Mouse (Mus musculus) heart, adult 8-10 months (tissue): ENCODE measurements around the gene Best2. TPM values are rescaled to one million over a fixed set of nuclear protein-coding genes. Genes with fewer than 3 reads are reported as not detected.

Experiments
- DNase-seq: peaks from one replicate; pipeline ENCODE4 v3.0.0; 2022; ENCODE audit warnings: low spot score
- microRNA-seq: library from miRNA; unstranded; fragments of <30 nt; microRNA quantifications from one replicate; pipeline ENCODE4 v1.2.0, GENCODE M21; 2022
- total RNA-seq, 4 experiments: library from RNA; stranded (reverse); gene quantifications; 2 replicates each; pipeline ENCODE4 v1.2.4; 2022

Gene Best2
- total RNA-seq, 4 experiments from 2014 or later: not detected

- DNase-seq: no peak
These were observed 46.6 kb downstream of the Best2 start for GRCm38 (mm10) chr8:84967532-84968304.

- no peak for DNase-seq
These were observed 47.7 kb downstream of the Best2 start for GRCm38 (mm10) chr8:84966603-84967002.

- DNase-seq: peak; percentile 95
These were observed 48.5 kb downstream of the Best2 start for GRCm38 (mm10) chr8:84965731-84966291.

GRCm38 (mm10) chr8:84963952-84964351, 50.4 kb downstream of the Best2 start:
- no peak for DNase-seq

- DNase-seq: no peak
These were observed 54.5 kb downstream of the Best2 start for GRCm38 (mm10) chr8:84959811-84960210.

Small RNA genes within 50 kb of the gene (microRNA-seq; reads per million reads assigned to microRNA genes)
- 1.4 reads per million for gene Mir7070

Other genes with a start within 250 kb of the Best2 start
- gene Nfix, start 214.2 kb downstream of the Best2 start, total RNA-seq: 100 to 1,000 TPM; 288 to 356 (median 295) TPM
- gene Dand5, start 191.7 kb downstream of the Best2 start, total RNA-seq: 10 to 100 TPM; 10.3 to 13.2 (median 12.0) TPM
- 10 to 100 TPM; 31.0 to 34.9 (median 33.1) TPM for gene Gadd45gip1, start 183.0 kb downstream of the Best2 start, total RNA-seq
- 10 to 100 TPM; 82.8 to 92.9 (median 89.3) TPM for gene Rad23a, start 173.9 kb downstream of the Best2 start, total RNA-seq
- 100 to 1,000 TPM; 330 to 410 (median 343) TPM for gene Calr, start 167.6 kb downstream of the Best2 start, total RNA-seq
- gene Farsa, start 157.5 kb downstream of the Best2 start, total RNA-seq: 10 to 100 TPM; 19.9 to 24.6 (median 22.9) TPM
- 1 to 10 TPM; 2.2 to 5.9 (median 4.1) TPM for gene Syce2, start 142.4 kb downstream of the Best2 start, total RNA-seq
- gene Gcdh, start 120.6 kb downstream of the Best2 start, total RNA-seq: 10 to 100 TPM; 77.8 to 99.2 (median 86.0) TPM
- not detected for gene Klf1, start 112.6 kb downstream of the Best2 start, total RNA-seq
- gene Dnase2a, start 106.0 kb downstream of the Best2 start, total RNA-seq: 10 to 100 TPM in 3 of 4 experiments, 1 to 10 TPM in 1; 7.9 to 15.7 (median 12.3) TPM
- under 1 TPM; 0.06 to 0.19 (median 0.13) TPM for gene Mast1, start 77.2 kb downstream of the Best2 start, total RNA-seq
- not detected for gene Rtbdn, start 67.5 kb downstream of the Best2 start, total RNA-seq
- gene Gm49661, start 45.1 kb downstream of the Best2 start, total RNA-seq: 1 to 10 TPM in 2 of 4 experiments, not detected in 2; 2.4 to 5.9 TPM
- gene Prdx2, start 44.9 kb downstream of the Best2 start, total RNA-seq: 100 to 1,000 TPM; 644 to 711 (median 676) TPM
- gene Rnaseh2a, start 44.8 kb downstream of the Best2 start, total RNA-seq: 10 to 100 TPM; 41.9 to 61.3 (median 55.0) TPM
- 10 to 100 TPM; 17.8 to 32.3 (median 23.9) TPM for gene Junb, start 35.8 kb downstream of the Best2 start, total RNA-seq
- gene Hook2, start 23.9 kb downstream of the Best2 start, total RNA-seq: 1 to 10 TPM; 1.9 to 3.5 (median 2.7) TPM
- 10 to 100 TPM; 63.5 to 72.5 (median 65.4) TPM for gene Asna1, start 10.8 kb upstream of the Best2 start, total RNA-seq
- 10 to 100 TPM; 76.6 to 90.6 (median 78.6) TPM for gene Trir, start 12.3 kb upstream of the Best2 start, total RNA-seq
- gene Tnpo2, start 22.4 kb upstream of the Best2 start, total RNA-seq: 10 to 100 TPM; 29.6 to 32.4 (median 30.8) TPM
- 1 to 10 TPM; 2.9 to 4.0 (median 3.3) TPM for gene Fbxw9, start 45.5 kb upstream of the Best2 start, total RNA-seq
- gene Gm5741, start 53.5 kb upstream of the Best2 start, total RNA-seq: not detected
- gene Dhps, start 57.2 kb upstream of the Best2 start, total RNA-seq: 10 to 100 TPM; 32.7 to 36.4 (median 35.5) TPM
- gene Wdr83os, start 66.2 kb upstream of the Best2 start, total RNA-seq: 10 to 100 TPM; 40.8 to 45.3 (median 43.6) TPM
- gene Wdr83, start 66.8 kb upstream of the Best2 start, total RNA-seq: 10 to 100 TPM; 26.6 to 32.4 (median 30.0) TPM
- gene Man2b1, start 68.7 kb upstream of the Best2 start, total RNA-seq: 10 to 100 TPM; 21.9 to 36.3 (median 26.3) TPM
- gene Zfp791, start 108.6 kb upstream of the Best2 start, total RNA-seq: 1 to 10 TPM; 2.1 to 3.0 (median 2.7) TPM
- not detected for gene Cks1brt, start 137.4 kb upstream of the Best2 start, total RNA-seq
- gene Olfr371, start 211.5 kb upstream of the Best2 start, total RNA-seq: not detected